Mouse (Mus musculus): ENCODE data around the gene Grb10. TPM values are rescaled to one million over a fixed set of nuclear protein-coding genes. Genes with fewer than 3 reads are reported as not detected.

Grb10 gene
- polyA plus RNA-seq, 1 experiment from 2014 or later = 84.1 TPM

DNA sequence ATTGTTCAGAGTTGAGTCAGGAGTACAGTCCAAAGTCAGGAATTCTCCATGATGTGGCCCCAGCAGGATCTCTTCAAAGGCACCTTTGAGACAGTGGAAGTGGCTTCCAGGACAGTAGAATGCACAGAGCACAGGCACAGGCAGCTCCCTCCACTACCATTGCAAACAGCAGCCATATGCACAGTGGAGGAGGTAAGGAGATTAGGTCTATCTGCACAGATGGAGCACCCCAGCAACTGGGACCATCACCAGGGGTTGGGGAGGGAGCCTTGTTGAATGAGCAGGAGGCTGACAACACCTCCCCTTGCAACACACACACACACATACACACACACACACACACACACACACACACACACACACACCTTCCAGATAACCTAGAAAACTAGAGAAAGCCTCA, 146.7 kb downstream of the Grb10 start:
- Histone ChIP-seq H3K27ac (replicated peaks) (no peak overlapping the region), H3K27me3 (replicated peaks) (no peaks in the 10 kb centered on the region), H3K4me1 (no peaks in the 10 kb centered on the region), H3K36me3 (no peaks in the 10 kb centered on the region), H3K9me3 (replicated peaks) (no peaks in the 10 kb centered on the region), H3K9ac (replicated peaks) (no peak overlapping the region), H3K4me3 (replicated peaks) (no peak overlapping the region), H3K4me2 (no peak overlapping the region)
- ATAC-seq (ENCODE audit: low FRiP score) = no peak

DNA sequence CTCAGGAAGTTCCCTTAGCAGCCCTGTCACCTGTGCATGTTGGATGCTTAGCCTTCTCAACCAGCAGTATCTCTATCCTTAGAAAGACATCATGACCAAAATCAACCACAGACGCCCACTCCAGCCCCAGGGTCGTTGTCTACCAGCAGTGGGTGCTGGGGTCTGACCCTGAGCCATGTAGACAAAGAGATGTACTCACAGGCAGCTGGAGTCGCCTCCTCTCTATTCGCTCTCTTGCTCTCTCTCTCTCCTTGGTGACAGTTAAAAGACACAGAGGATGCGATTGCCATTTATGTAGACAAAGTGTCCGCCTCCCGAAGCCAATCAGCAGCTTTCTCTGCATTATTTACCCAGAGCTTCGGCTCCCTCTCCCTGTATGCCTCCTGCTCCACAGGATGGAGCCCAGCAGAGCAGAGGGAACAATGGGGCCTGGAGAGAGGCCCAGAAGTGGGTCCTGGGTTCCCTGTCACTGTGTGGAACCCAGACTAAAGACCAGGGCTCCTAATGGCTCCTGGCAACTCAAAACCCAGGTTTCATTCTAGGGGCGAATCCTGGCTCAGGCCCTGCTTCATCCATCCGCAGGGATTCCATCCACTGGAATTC, 148.2 kb downstream of the Grb10 start:
- no peak; the same call in 1 of the 2 replicates for ATAC-seq (ENCODE audit: low FRiP score)
- Histone ChIP-seq H3K27me3 (replicated peaks) (no peaks in the 10 kb centered on the region), H3K36me3 (no peaks in the 10 kb centered on the region), H3K9ac (replicated peaks) (no peak overlapping the region), H3K4me3 (replicated peaks) (no peak overlapping the region), H3K9me3 (replicated peaks) (no peaks in the 10 kb centered on the region), H3K4me2 (no peak overlapping the region), H3K27ac (replicated peaks) (no peak overlapping the region), H3K4me1 (no peaks in the 10 kb centered on the region)
- WGBS = 36% methylated on average over 10 of the region's 10 CpGs

DNA sequence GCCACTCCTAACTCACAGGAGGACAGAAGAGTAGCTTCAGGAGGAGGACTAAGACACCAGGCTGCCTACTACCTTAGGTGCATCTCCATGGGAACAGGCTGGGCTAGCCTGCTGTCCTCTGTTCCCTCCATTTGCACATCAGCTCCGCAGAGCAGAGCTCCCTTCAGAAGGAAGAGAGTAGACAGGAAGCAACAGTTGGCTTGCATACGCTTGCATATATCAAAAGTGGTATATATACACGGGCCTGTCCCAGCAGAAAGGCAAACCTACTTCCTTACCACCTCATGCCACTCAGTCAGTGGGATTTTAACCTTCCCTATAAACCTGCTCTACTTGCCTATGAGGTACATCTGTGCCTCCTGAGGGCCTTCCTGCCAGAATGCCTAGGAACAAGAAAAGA, 149.8 kb downstream of the Grb10 start:
- Histone ChIP-seq H3K36me3 (no peaks in the 10 kb centered on the region), H3K27me3 (replicated peaks) (no peaks in the 10 kb centered on the region), H3K4me2 (no peak overlapping the region), H3K9me3 (replicated peaks) (no peaks in the 10 kb centered on the region), H3K9ac (replicated peaks) (no peak overlapping the region), H3K4me3 (replicated peaks) (no peak overlapping the region), H3K27ac (replicated peaks) (no peak overlapping the region), H3K4me1 (peaks cover 7% of the 10 kb centered on the region)
- WGBS = 91% methylated on average over 3 of the region's 3 CpGs
- ATAC-seq (ENCODE audit: low FRiP score) = no peak

DNA sequence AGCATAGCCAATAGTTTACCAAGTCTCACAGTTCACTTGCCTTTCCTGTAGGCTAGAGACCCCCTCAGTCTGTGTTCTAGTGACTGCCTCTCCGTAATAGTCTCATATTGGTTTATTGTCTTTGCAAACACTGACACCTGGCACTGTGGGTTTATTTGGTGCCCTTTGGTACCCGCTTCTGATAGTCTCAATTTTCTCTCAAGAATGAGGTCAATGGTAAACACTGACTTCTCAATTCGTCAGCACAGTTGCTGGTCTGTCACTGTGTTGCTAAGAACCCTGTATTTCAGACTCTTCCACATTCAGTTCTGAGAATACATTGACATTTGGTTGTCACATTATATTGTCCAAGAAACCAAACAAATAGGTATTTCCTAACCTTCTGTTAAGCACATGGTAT, 150.4 kb downstream of the Grb10 start:
- Histone ChIP-seq H3K27ac (replicated peaks) (no peak overlapping the region), H3K4me3 (replicated peaks) (no peak overlapping the region), H3K36me3 (no peaks in the 10 kb centered on the region), H3K9me3 (replicated peaks) (no peaks in the 10 kb centered on the region), H3K27me3 (replicated peaks) (no peaks in the 10 kb centered on the region), H3K9ac (replicated peaks) (no peak overlapping the region), H3K4me2 (no peak overlapping the region), H3K4me1 (peaks cover 7% of the 10 kb centered on the region)
- no peak for ATAC-seq (ENCODE audit: low FRiP score)
- WGBS = 82% methylated on average over 3 of the region's 3 CpGs

DNA sequence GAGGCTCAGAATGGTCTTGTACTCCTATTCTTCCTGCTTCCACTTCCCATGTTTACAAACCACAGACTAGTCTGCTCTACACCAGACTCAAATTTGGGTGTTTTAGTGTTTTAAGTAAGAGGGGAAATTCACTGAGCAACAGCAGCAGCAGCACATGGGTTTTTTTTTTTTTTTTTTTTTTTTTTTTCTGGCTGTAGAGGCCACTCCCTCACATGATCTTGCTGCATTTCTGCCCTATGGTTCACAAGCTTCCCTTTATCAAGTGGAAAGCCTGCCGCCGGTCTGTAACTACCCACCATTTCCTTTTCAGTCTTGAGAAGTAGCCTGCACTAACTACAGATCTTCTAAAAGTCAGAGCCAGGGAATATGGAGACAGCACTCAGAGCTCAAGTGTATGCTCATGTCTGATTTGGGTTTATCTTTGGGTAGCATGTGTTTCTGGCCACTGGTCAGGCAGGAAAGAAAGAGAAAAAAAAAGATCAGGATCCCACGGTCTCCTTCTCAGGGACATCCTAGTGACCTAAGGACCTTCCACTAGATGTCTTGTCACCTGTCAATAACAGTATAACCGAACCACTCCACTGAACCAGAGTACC, 152.0 kb downstream of the Grb10 start:
- WGBS = 50% methylated on average over 4 of the region's 4 CpGs
- Histone ChIP-seq H3K9me3 (replicated peaks) (no peaks in the 10 kb centered on the region), H3K4me3 (replicated peaks) (no peak overlapping the region), H3K36me3 (no peaks in the 10 kb centered on the region), H3K27me3 (replicated peaks) (no peaks in the 10 kb centered on the region), H3K4me1 (peaks cover 7% of the 10 kb centered on the region), H3K9ac (replicated peaks) (no peak overlapping the region), H3K4me2 (no peak overlapping the region), H3K27ac (replicated peaks) (no peak overlapping the region)
- no peak for ATAC-seq (ENCODE audit: low FRiP score)

DNA sequence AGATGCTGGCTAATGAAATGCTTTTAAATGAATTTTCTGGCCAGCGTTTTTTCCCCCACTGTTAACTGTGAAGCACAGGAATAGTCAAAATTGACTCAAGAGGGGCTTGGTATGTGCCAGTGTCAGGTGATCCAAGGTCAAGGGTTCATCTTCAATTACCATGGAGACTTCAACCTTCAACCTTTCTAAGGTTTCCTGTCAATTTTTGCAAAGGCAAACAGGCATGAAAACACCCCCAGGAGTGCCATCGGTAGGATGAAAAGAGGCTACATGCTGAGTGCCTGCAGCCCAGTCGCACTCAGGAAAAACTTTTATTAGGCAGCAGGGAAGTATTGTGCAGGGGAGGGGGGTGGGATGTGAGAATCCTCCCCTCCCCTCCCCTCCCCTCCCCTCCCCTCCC, 152.6 kb downstream of the Grb10 start:
- no peaks in the 10 kb centered on the region for H3K27me3 ChIP-seq (replicated peaks)
- H3K27ac ChIP-seq (replicated peaks) = no peak overlapping the region
- no peak for ATAC-seq (ENCODE audit: low FRiP score)
- no peak overlapping the region for H3K9ac ChIP-seq (replicated peaks)
- WGBS = 5% methylated on average over 3 of the region's 3 CpGs
- no peak overlapping the region for H3K4me2 ChIP-seq
- H3K36me3 ChIP-seq = no peaks in the 10 kb centered on the region
- no peaks in the 10 kb centered on the region for H3K9me3 ChIP-seq (replicated peaks)
- H3K4me1 ChIP-seq = peaks cover 7% of the 10 kb centered on the region
- no peak overlapping the region for H3K4me3 ChIP-seq (replicated peaks)

DNA sequence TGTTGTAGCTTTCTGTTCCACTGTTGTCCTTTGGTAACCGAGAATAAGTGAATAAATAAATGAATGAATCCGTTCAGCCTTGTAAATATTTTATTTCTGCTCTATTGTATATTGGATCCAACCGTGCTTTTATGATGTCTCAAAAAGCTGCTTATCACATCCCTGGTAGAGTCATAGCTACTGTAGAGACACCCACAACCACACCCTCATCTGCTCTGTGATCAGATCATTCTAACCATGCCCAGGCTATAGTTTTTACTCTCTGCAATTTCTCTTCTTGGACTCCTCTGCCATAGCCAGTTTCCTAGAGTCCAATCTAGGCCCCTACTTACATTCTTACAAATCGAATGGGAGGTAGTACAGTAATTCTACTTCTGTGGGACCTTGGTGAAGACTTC, 153.2 kb downstream of the Grb10 start:
- no peaks in the 10 kb centered on the region for H3K36me3 ChIP-seq
- no peak overlapping the region for H3K4me3 ChIP-seq (replicated peaks)
- H3K4me2 ChIP-seq = no peak overlapping the region
- H3K9me3 ChIP-seq (replicated peaks) = no peaks in the 10 kb centered on the region
- H3K27me3 ChIP-seq (replicated peaks) = no peaks in the 10 kb centered on the region
- no peak for ATAC-seq (ENCODE audit: low FRiP score)
- no peak overlapping the region for H3K9ac ChIP-seq (replicated peaks)
- WGBS = 72% methylated on average over 4 of the region's 4 CpGs
- no peak overlapping the region for H3K27ac ChIP-seq (replicated peaks)
- peaks cover 7% of the 10 kb centered on the region for H3K4me1 ChIP-seq

DNA sequence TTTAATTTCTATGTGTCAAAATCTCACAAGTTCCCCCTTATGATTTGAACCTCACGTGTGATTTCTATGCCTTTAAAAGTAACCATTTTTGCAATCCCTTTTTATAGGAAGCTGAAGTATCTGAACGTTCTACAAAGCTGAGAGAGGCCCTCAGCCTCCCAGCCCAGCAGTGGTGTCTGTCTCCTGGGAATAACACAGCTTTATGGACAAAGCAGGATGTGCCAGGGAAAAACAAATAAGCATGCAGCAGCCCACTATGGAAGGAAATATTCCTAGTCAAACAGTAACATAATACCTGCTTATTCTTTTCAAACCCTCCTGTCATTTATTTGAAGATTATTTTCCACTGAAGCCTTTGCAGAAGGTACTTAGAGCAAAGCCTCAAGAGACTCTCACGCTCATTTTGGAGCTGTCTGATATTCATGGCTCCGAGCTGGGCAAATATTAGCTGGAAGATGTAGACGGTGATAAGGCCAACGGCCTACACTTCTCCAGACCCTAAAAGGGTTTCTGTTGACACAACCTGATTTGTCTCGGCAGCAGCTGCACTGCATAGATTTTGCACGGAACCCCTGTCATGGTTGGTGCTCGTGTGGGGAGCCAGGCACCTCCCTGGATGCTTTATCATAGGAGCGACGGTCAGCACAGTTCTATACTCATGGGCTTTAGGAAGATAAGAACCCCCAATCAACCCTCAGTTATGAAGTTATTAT, 153.8 kb downstream of the Grb10 start:
- Histone ChIP-seq H3K27ac (replicated peaks) (no peak overlapping the region), H3K9me3 (replicated peaks) (no peaks in the 10 kb centered on the region), H3K9ac (replicated peaks) (no peak overlapping the region), H3K36me3 (no peaks in the 10 kb centered on the region), H3K4me1 (peaks cover 7% of the 10 kb centered on the region), H3K27me3 (replicated peaks) (no peaks in the 10 kb centered on the region), H3K4me2 (no peak overlapping the region), H3K4me3 (replicated peaks) (no peak overlapping the region)
- 33% methylated on average over 11 of the region's 11 CpGs for WGBS
- no peak for ATAC-seq (ENCODE audit: low FRiP score)

DNA sequence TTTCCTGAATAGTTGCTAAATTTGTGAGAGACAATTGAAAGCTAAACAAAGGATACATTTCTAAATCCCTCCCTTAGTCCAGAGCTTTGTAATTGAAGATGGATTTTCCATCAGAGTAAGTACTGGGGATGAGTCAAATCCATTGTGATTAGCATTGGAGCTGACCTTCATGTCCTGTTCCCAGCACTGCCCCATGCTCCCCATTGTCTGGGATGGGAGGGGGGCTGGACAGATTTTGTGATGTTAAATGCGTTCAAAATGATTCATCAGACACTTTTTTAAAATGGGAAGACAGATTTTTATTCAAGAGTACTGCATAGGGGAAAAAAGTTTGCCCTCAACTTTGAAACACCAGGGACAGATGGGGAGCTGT, 156.7 kb downstream of the Grb10 start:
- no peak overlapping the region for H3K4me2 ChIP-seq

DNA sequence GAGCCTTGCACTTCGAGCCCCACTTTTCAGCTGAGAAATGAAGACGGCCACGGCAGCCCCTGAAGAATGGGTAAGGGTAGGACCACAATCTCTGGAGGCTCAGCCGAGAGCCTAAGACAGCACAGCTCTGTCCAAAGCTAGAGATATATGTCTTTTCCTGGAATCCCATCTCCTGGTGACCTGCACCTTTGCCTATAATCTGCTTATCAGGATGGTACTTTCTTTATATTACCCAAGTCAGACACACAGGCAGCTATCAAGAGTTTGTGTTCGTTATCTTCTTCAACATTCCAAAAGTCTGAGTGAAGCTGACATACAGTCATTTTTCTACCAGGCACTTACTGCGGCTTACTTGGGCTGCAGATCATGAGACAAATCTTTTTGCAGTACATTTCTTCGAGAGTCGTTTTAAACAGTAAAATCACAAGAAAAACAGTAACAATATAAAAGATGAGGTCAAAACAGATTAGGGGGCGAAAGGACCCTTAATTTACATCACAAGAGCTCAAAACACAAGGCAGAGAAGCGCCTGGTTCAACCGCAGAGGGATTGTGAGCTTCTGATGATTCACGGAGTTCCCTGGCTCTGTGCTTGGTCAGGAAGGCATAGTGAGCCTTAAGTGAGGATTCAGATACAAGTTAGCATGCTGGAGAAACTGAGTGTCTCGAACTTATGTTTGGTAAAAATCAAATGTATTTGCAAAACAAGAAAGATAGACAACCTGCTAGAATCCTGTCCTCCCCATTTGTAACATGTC, 157.3 kb downstream of the Grb10 start:
- 37% methylated on average over 13 of the region's 13 CpGs for WGBS
- no peaks in the 10 kb centered on the region for H3K36me3 ChIP-seq

More for the DNA sequence above, 156.7 kb downstream of the Grb10 start:
- H3K27ac ChIP-seq (replicated peaks) = no peak overlapping the region
- H3K36me3 ChIP-seq = no peaks in the 10 kb centered on the region
- ATAC-seq (ENCODE audit: low FRiP score) = no peak
- no peak overlapping the region for H3K4me3 ChIP-seq (replicated peaks)
- H3K4me1 ChIP-seq = peaks cover 15% of the 10 kb centered on the region
- H3K9ac ChIP-seq (replicated peaks) = no peak overlapping the region
- H3K9me3 ChIP-seq (replicated peaks) = no peaks in the 10 kb centered on the region
- 0 out of 2 replicates have a peak, but pooled peaks cover 3% of the 10 kb centered on the region for H3K27me3 ChIP-seq (replicated peaks)
- WGBS = 31% methylated on average over 1 of the region's 1 CpGs

More for the DNA sequence above, 157.3 kb downstream of the Grb10 start:
- no peak overlapping the region for H3K4me2 ChIP-seq
- no peak overlapping the region for H3K9ac ChIP-seq (replicated peaks)
- no peak for ATAC-seq (ENCODE audit: low FRiP score)
- H3K27ac ChIP-seq (replicated peaks) = no peak overlapping the region
- H3K27me3 ChIP-seq (replicated peaks) = 0 out of 2 replicates have a peak, but pooled peaks cover 3% of the 10 kb centered on the region
- peaks cover 15% of the 10 kb centered on the region for H3K4me1 ChIP-seq
- H3K4me3 ChIP-seq (replicated peaks) = no peak overlapping the region
- no peaks in the 10 kb centered on the region for H3K9me3 ChIP-seq (replicated peaks)
